Mouse (Mus musculus): Measurements from ENCODE around the gene B3gnt4.

Gene B3gnt4

GRCm38 (mm10) chr5:123528641-123529040 lies 18.4 kb downstream of the B3gnt4 start:
- no peak for DNase-seq

GRCm38 (mm10) chr5:123530056-123530455 lies 19.8 kb downstream of the B3gnt4 start:
- DNase-seq, result no peak

- DNase-seq, result no peak
Measured at GRCm38 (mm10) chr5:123533801-123534200, 23.5 kb downstream of the B3gnt4 start.

- peak; percentile 68 for DNase-seq
Measured at GRCm38 (mm10) chr5:123555693-123556092, 45.4 kb downstream of the B3gnt4 start.

- no peak for DNase-seq
Measured at GRCm38 (mm10) chr5:123556451-123556850, 46.2 kb downstream of the B3gnt4 start.

GRCm38 (mm10) chr5:123559588-123559987 lies 49.3 kb downstream of the B3gnt4 start:
- DNase-seq, result no peak

GRCm38 (mm10) chr5:123561128-123561527 lies 50.9 kb downstream of the B3gnt4 start:
- DNase-seq, result no peak
